Comparison of ENCODE assay signal across 9 mouse cellular contexts in the genomic region with DNA sequence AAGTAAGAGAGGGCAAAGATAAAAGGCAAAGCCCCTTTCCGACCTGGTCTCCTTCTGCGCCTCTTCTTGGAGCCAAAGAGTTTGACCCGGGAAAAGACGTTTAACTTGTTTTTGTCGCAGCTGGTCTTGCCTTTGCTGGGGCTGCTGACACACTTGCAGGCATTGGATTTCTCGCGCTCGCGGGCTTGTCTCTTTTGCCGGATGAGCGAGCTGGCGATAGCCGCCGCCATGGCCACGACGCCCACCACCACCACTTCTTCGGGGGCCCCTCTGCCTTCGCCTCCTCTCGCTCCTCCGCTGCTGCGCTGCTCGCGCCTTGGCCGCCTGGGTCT.
DNase-seq lines count a peak whose midpoint lies in the region; ATAC-seq and TF ChIP-seq lines count a peak whose summit lies in the region.
"Had no signal": no experiment of that assay in that cellular context is flagged by ENCODE, and none has a peak within 500 bp of the region (broad histone marks: within the 10 kb centered on the region; RNA-seq: fewer than 3 reads in every experiment).

No protein-coding gene starts in this region.

- peaks cover 4% of the 10 kb centered on the region; the same call in 1 of the 2 replicates for H3K4me1 ChIP-seq in thymus, adult 2 months (replicated peaks; ENCODE audit: control insufficient read depth, insufficient read depth, low read length)
- no peaks in the 10 kb centered on the region for H3K4me1 ChIP-seq in hindbrain, postnatal 0 days (ENCODE audit: insufficient read depth, low read length)
- H3K4me1 ChIP-seq in midbrain, embryonic 11.5 days (ENCODE audit: control insufficient read depth, insufficient read depth, low read length), result no peaks in the 10 kb centered on the region

- peak; percentile 7 for DNase-seq in gastrocnemius, postnatal 14 days
- no peak for DNase-seq in gastrocnemius, adult 18-20 months (ENCODE audit: low spot score)
- DNase-seq in thymus, adult 2 months, result no peak
- no peak for DNase-seq in thymus, postnatal 0 days (ENCODE audit: low spot score)
- DNase-seq in hindbrain, postnatal 0 days (ENCODE audit: low spot score), result peak; percentile 5
- DNase-seq in midbrain, embryonic 11.5 days (ENCODE audit: low spot score, missing footprints), result peak; percentile 95
- no peak for DNase-seq in B cell, adult 2 months
- DNase-seq in cerebellum, adult 9-11 months, result no peak

- WGBS in thymus, adult 2 months, result 3% methylated on average over 22 of the region's 24 CpGs
- WGBS in hindbrain, postnatal 0 days, result 24% methylated on average over 24 of the region's 24 CpGs
- 24% methylated on average over 24 of the region's 24 CpGs for WGBS in midbrain, embryonic 11.5 days

- TF ChIP-seq CTCF in thymus, adult 2 months (IDR thresholded peaks at IDR 0.05; ENCODE audit: borderline replicate concordance, control insufficient read depth, extremely low read depth, insufficient read depth, low read length, poor library complexity), result no peak
- no peak for TF ChIP-seq CTCF in hindbrain, postnatal 0 days (IDR thresholded peaks at IDR 0.05; ENCODE audit: low read depth)

- peak overlapping the region; percentile 10; the same call in 1 of the 2 replicates for H3K27ac ChIP-seq in thymus, adult 2 months (ENCODE audit: control insufficient read depth, insufficient read depth, low read length)
- peak overlapping the region; percentile 41; the same call in 1 of the 2 replicates for H3K27ac ChIP-seq in hindbrain, postnatal 0 days
- no peak overlapping the region for H3K27ac ChIP-seq in midbrain, embryonic 11.5 days (ENCODE audit: low read depth, low read length)

- peak overlapping the region; percentile 61 for H3K4me2 ChIP-seq in hindbrain, postnatal 0 days (ENCODE audit: low read depth, low read length)
- H3K4me2 ChIP-seq in midbrain, embryonic 11.5 days, result peak overlapping the region; percentile 56

- no peak for ATAC-seq in hindbrain, postnatal 0 days
- ATAC-seq in midbrain, embryonic 11.5 days (ENCODE audit: low FRiP score), result no peak; the same call in 1 of the 2 replicates

- peak overlapping the region; percentile 97 for H3K4me3 ChIP-seq in thymus, adult 2 months (ENCODE audit: control insufficient read depth, insufficient read depth, low read length)
- H3K4me3 ChIP-seq in hindbrain, postnatal 0 days (ENCODE audit: low read length), result peak overlapping the region; percentile 54
- peak overlapping the region; percentile 54 for H3K4me3 ChIP-seq in midbrain, embryonic 11.5 days (ENCODE audit: low read depth, low read length)

- H3K27me3 ChIP-seq in thymus, adult 2 months (ENCODE audit: control insufficient read depth, insufficient read depth, low read length), result no peaks in the 10 kb centered on the region
- H3K27me3 ChIP-seq in hindbrain, postnatal 0 days (ENCODE audit: insufficient read depth, low read length), result no peaks in the 10 kb centered on the region
- H3K27me3 ChIP-seq in midbrain, embryonic 11.5 days (ENCODE audit: control insufficient read depth, insufficient read depth, low read length), result no peaks in the 10 kb centered on the region
- H3K27me3 ChIP-seq: CH12.LX had no signal

- peak overlapping the region; percentile 46 for H3K9ac ChIP-seq in hindbrain, postnatal 0 days (replicated peaks; ENCODE audit: low read length)
- peak overlapping the region; percentile 68 for H3K9ac ChIP-seq in midbrain, embryonic 11.5 days (ENCODE audit: low read length)

- intact Hi-C loops in gastrocnemius, postnatal 14 days (cut with DNase I; ENCODE audit: low total_unique reads), result no loop called here

- no peak for TF ChIP-seq POLR2A in thymus, adult 2 months (IDR thresholded peaks at IDR 0.05; ENCODE audit: control insufficient read depth, extremely low read depth, insufficient read depth, low read length, poor library complexity)

- no peaks in the 10 kb centered on the region for H3K36me3 ChIP-seq in thymus, adult 2 months (ENCODE audit: control insufficient read depth, insufficient read depth, low read length)
- H3K36me3 ChIP-seq in hindbrain, postnatal 0 days (ENCODE audit: insufficient read depth, low read length), result no peaks in the 10 kb centered on the region
- H3K36me3 ChIP-seq in midbrain, embryonic 11.5 days (ENCODE audit: control insufficient read depth, insufficient read depth, low read length), result no peaks in the 10 kb centered on the region

- H3K9me3 ChIP-seq in hindbrain, postnatal 0 days (ENCODE audit: low read length), result no peaks in the 10 kb centered on the region
- no peaks in the 10 kb centered on the region for H3K9me3 ChIP-seq in midbrain, embryonic 11.5 days (ENCODE audit: control insufficient read depth, low read length)

Comparison
In these comparisons a context has a peak if more than half of its experiments do, and no peak if none do; other contexts are left out.
1. DNase-seq: peak in gastrocnemius, postnatal 14 days (single experiment), hindbrain, postnatal 0 days (single experiment) and midbrain, embryonic 11.5 days (single experiment); none in gastrocnemius, adult 18-20 months (single experiment), thymus, adult 2 months (single experiment), thymus, postnatal 0 days (single experiment), B cell, adult 2 months (0 of 2) and cerebellum, adult 9-11 months (single experiment).
2. Peak in every context shown above with its lines, with median percentiles within 50 percentile points of each other: H3K4me3 ChIP-seq.